8 mouse cellular contexts compared by ENCODE assay signal in genomic region chr6:128423496-128424268, GRCm38 (mm10). TPM values are rescaled to one million over a fixed set of nuclear protein-coding genes. Genes with fewer than 3 reads are reported as not detected.
DNase-seq lines count a peak whose midpoint lies in the region; ATAC-seq lines count a peak whose summit lies in the region.

No protein-coding gene starts in this region.

- DNase-seq in kidney, adult 18-20 months = no peak
- peak; percentile 13 for DNase-seq in c-Kit-positive CD71-negative TER-119-negative erythroid progenitor cells, embryonic 14.5 days (ENCODE audit: low read depth)
- DNase-seq in right cerebral cortex, postnatal 10 days (ENCODE audit: low spot score in 2 of 2) = no peak
- no peak for DNase-seq in retina, embryonic 14.5 days (ENCODE audit: low spot score)
- no peak for DNase-seq in T-cell, adult 2 months (ENCODE audit: low spot score)

- 43% methylated on average over 16 of the region's 16 CpGs for WGBS in kidney, embryonic 15.5 days
- WGBS in heart, embryonic 16.5 days = 39% methylated on average over 15 of the region's 16 CpGs

- no peaks in the 10 kb centered on the region for H3K27me3 ChIP-seq in kidney, embryonic 15.5 days
- H3K27me3 ChIP-seq in heart, embryonic 16.5 days (ENCODE audit: control insufficient read depth, insufficient read depth, low read length) = no peaks in the 10 kb centered on the region

- peak overlapping the region; percentile 66 for H3K4me2 ChIP-seq in kidney, embryonic 15.5 days
- peak overlapping the region; percentile 70 for H3K4me2 ChIP-seq in heart, embryonic 16.5 days (ENCODE audit: low read depth, low read length)

- peak; percentile 61 for ATAC-seq in kidney, embryonic 15.5 days (replicated peaks; ENCODE audit: low FRiP score)
- ATAC-seq in heart, embryonic 16.5 days (replicated peaks; ENCODE audit: extremely low read depth, insufficient read depth, low FRiP score) = no peak
- peak; percentile 63 for ATAC-seq in megakaryocyte progenitor cell, adult 5-6 weeks (replicated peaks; ENCODE audit: poor library complexity)

- peaks cover 17% of the 10 kb centered on the region for H3K36me3 ChIP-seq in kidney, embryonic 15.5 days
- peaks cover 6% of the 10 kb centered on the region for H3K36me3 ChIP-seq in heart, embryonic 16.5 days (ENCODE audit: control insufficient read depth, insufficient read depth)

- H3K4me1 ChIP-seq in kidney, embryonic 15.5 days = peaks cover 16% of the 10 kb centered on the region
- H3K4me1 ChIP-seq in heart, embryonic 16.5 days (ENCODE audit: control insufficient read depth, insufficient read depth, low read length) = peaks cover 4% of the 10 kb centered on the region; the same call in 1 of the 2 replicates

- H3K9me3 ChIP-seq in kidney, embryonic 15.5 days (replicated peaks) = no peaks in the 10 kb centered on the region
- no peaks in the 10 kb centered on the region for H3K9me3 ChIP-seq in heart, embryonic 16.5 days (replicated peaks; ENCODE audit: control insufficient read depth, low read length)

- H3K4me3 ChIP-seq in kidney, embryonic 15.5 days (replicated peaks) = peak overlapping the region; percentile 59
- H3K4me3 ChIP-seq in heart, embryonic 16.5 days (ENCODE audit: low read length) = peak overlapping the region; percentile 76

- H3K9ac ChIP-seq in kidney, embryonic 15.5 days = peak overlapping the region; percentile 54
- H3K9ac ChIP-seq in heart, embryonic 16.5 days (ENCODE audit: low read length) = peak overlapping the region; percentile 74

- H3K27ac ChIP-seq in kidney, embryonic 15.5 days = peak overlapping the region; percentile 96
- H3K27ac ChIP-seq in heart, embryonic 16.5 days (ENCODE audit: low read length) = peak overlapping the region; percentile 88

RNA-seq across cellular contexts. Expression of gene Itfg2, which starts 1.0 kb away (rescaled TPM):
- 30.5 and 35.9 TPM in 2 replicates for polyA plus RNA-seq in kidney, embryonic 15.5 days (2015; fragmentation: Nextera tagmentation; extraction: Ambion mirVana)
- 28.4 and 35.6 TPM in 2 replicates for polyA plus RNA-seq in heart, embryonic 16.5 days (2015; fragmentation: Nextera tagmentation; extraction: Ambion mirVana)
- 24.1 and 33.1 TPM in 2 replicates for total RNA-seq in megakaryocyte progenitor cell, adult 5-6 weeks (2015)
- total RNA-seq in megakaryocyte progenitor cell, adult 5-6 weeks (2017) = 12.9 and 15.6 TPM in 2 replicates

RNA-seq across cellular contexts. Expression of gene Fkbp4, which starts 14.8 kb away (rescaled TPM):
- polyA plus RNA-seq in kidney, embryonic 15.5 days (2015; fragmentation: Nextera tagmentation; extraction: Ambion mirVana) = 521 and 534 TPM in 2 replicates
- 281 and 301 TPM in 2 replicates for polyA plus RNA-seq in heart, embryonic 16.5 days (2015; fragmentation: Nextera tagmentation; extraction: Ambion mirVana)
- total RNA-seq in megakaryocyte progenitor cell, adult 5-6 weeks (2015) = 124 and 149 TPM in 2 replicates
- 373 and 394 TPM in 2 replicates for total RNA-seq in megakaryocyte progenitor cell, adult 5-6 weeks (2017)

RNA-seq across cellular contexts. Expression of gene Nrip2, which starts 24.6 kb away (rescaled TPM):
- 18.8 and 20.1 TPM in 2 replicates for polyA plus RNA-seq in kidney, embryonic 15.5 days (2015; fragmentation: Nextera tagmentation; extraction: Ambion mirVana)
- 3.4 and 4.1 TPM in 2 replicates for polyA plus RNA-seq in heart, embryonic 16.5 days (2015; fragmentation: Nextera tagmentation; extraction: Ambion mirVana)
- not detected in 2 replicates for total RNA-seq in megakaryocyte progenitor cell, adult 5-6 weeks (2015)
- total RNA-seq in megakaryocyte progenitor cell, adult 5-6 weeks (2017) = not detected in 2 replicates

RNA-seq across cellular contexts. Expression of gene Gm44596, which starts 48.4 kb away (rescaled TPM):
- polyA plus RNA-seq in kidney, embryonic 15.5 days (2015; fragmentation: Nextera tagmentation; extraction: Ambion mirVana) = not detected in 2 replicates
- not detected in 2 replicates for polyA plus RNA-seq in heart, embryonic 16.5 days (2015; fragmentation: Nextera tagmentation; extraction: Ambion mirVana)
- total RNA-seq in megakaryocyte progenitor cell, adult 5-6 weeks (2015) = not detected in 2 replicates
- total RNA-seq in megakaryocyte progenitor cell, adult 5-6 weeks (2017) = not detected in 2 replicates

RNA-seq across cellular contexts. Expression of gene Tex52, which starts 48.4 kb away (rescaled TPM):
- polyA plus RNA-seq in kidney, embryonic 15.5 days (2015; fragmentation: Nextera tagmentation; extraction: Ambion mirVana) = 0.26 and 0.44 TPM in 2 replicates
- polyA plus RNA-seq in heart, embryonic 16.5 days (2015; fragmentation: Nextera tagmentation; extraction: Ambion mirVana) = 0.14 and 0.22 TPM in 2 replicates
- not detected in 2 replicates for total RNA-seq in megakaryocyte progenitor cell, adult 5-6 weeks (2015)
- total RNA-seq in megakaryocyte progenitor cell, adult 5-6 weeks (2017) = 0.30 TPM in 1 of 2 replicates, not detected in the other
